Mouse (Mus musculus) mouse embryonic stem cell (cell line): ENCODE results near the gene Car15.

Experiments
- in situ Hi-C, 2 experiments: fragments of 300-500 bp; cut with MboI; formaldehyde crosslinking; loops; 1 replicate in 1 of 2; 3 replicates in 1 of 2; pipeline ENCODE4 v1.14.3; 2019 to 2020; ENCODE audit warnings: low sequenced_read_pairs in 2 of 2, low pct_unique_long_range_greater_than_20kb in 1 of 2, mixed read lengths in 1 of 2; ENCODE audit not compliant: unreplicated experiment in 1 of 2

Car15 gene

GRCm38 (mm10) chr16:17806581-17807191, 31.5 kb downstream of the Car15 start:
- in situ Hi-C loops: loop anchor here in 1 of 2 experiments (25.0 kb wide), 1 partner anchor 781 kb away; the partner anchor contains the start of gene Tbx1

DNA sequence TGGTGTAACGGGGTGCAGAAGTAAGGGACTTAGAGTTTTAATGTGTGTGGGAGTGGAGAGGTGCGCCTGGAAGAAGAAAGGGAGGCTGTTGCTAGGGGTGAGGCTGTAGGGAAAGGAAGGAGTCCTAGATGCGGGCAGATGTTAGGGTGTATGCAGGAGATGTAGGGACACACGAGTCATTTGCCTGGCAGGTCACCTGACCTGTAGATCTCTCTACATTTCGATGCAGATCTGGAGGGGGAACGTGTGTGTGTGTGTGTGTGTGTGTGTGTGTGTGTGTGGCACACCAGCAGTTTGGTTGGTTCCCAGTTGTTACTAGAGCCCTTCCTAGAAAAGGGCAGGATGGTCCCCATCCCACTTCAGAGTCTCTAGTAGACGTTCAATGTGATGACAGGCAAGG, 33.2 kb downstream of the Car15 start:
- in situ Hi-C loops: loop anchor here (5.0 to 25.0 kb wide), 2 partner anchors 43 to 782 kb away; partner anchors contain the start of gene Tbx1 (in 1 of the 2)

GRCm38 (mm10) chr16:17804449-17804912, 33.7 kb downstream of the Car15 start:
- in situ Hi-C loops: loop anchor here (5.0 to 25.0 kb wide), 2 partner anchors 42 to 783 kb away; partner anchors contain the start of gene Tbx1 (in 1 of the 2)

- in situ Hi-C loops: loop anchor here (5.0 to 25.0 kb wide), 2 partner anchors 42 to 783 kb away; partner anchors contain the start of gene Tbx1 (in 1 of the 2)
Observed at GRCm38 (mm10) chr16:17803675-17804448, 34.3 kb downstream of the Car15 start.

- in situ Hi-C loops: loop anchor here (5.0 to 25.0 kb wide), 2 partner anchors 41 to 784 kb away; partner anchors contain the start of gene Tbx1 (in 1 of the 2)
Observed at GRCm38 (mm10) chr16:17802839-17803674, 35.1 kb downstream of the Car15 start.

DNA sequence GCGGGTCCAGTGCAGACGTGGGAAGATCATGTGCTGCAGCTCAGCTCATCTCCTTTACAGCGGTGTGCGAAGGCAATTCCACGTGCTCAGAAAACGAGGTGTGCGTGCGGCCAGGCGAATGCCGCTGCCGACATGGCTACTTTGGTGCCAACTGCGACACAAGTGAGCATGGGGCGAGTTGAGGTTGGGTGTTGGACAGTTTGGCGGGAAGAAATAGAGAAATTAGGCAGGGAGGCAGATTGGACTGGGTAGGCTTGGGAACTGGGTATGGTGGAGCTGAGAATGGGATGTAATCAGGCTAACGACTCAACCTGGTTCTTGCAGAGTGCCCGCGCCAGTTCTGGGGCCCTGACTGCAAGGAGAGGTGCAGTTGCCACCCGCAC, 35.7 kb downstream of the Car15 start:
- in situ Hi-C loops: loop anchor here (5.0 to 25.0 kb wide), 2 partner anchors 40 to 785 kb away; partner anchors contain the start of gene Tbx1 (in 1 of the 2)

DNA sequence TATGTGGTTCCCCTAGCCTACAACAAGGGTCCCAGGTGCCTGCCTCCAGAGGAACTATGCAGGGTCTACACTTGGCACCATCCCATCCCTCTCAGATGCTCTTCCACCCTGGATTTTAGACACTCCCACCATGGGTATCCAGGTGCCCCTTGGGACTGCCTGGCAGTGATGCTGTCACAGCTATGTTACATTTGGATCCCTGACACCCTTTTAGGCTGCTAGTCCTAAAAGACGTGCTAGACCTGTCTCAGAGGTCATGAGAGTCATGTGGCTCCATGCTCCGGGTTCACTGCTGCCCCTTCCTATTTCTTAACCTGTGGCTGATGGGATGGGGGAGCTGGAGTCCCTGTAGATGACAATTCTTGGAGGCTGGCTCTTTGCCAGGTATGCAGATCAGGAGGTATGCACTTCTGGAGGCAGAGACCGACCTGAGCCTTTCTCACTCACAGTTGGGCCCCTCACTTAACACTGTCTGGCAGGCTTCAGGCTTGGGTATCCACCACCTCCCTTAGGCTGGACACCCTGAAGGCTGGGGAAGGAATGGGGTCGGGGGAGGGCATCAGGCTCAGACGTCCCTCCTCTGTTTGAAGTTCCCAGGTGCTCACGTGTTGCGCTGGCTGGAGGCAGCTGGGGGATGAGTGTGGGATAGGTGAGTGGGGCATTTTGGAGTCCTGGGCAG, 36.2 kb downstream of the Car15 start:
- in situ Hi-C loops: loop anchor here (5.0 to 25.0 kb wide), 2 partner anchors 40 to 785 kb away; partner anchors contain the start of gene Tbx1 (in 1 of the 2)

- in situ Hi-C loops: no loop called here
Observed at GRCm38 (mm10) chr16:17799584-17799983, 38.6 kb downstream of the Car15 start.

DNA sequence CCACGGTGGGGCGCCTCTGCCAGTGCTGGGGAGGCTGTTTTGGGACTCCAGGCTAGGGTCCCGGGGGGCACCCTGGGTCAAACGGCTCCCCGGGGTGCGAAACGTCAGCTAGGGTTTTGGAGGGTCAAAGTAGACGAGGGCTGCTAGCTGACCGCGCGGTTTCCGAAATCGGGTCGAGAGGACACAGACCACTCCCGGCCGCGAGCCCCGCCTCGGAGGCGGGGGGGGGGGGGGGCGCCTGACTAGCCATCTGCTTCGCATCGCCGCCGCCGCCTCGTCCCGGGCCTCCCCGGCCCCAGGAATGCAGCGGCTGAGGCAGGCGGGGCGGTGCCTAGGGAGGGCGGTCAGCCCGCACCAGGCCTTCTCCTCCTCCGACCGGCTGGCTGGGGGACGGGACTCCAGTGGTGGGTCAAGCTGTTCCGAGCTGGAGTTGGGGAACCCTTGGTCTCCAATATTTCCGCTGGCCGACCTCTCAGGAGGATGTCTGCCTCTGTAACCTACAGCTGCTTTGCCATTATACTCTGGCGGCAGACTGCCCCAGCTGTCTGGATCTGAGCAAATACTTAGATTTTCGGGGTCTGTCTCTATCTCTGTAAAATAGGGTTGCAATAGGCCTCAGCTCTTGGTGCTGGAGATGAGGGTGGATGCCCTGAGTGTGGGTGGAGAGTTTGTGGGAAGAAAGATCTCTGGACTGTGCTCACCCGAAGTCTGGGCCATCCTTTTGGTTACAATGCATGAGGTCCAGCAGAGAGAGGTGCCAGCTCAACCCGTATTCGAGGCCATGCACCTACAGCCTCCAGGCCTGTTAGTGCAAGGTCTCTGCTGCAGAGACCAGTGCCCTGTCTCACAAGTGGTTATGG, 39.6 kb downstream of the Car15 start:
- in situ Hi-C loops: no loop called here

DNA sequence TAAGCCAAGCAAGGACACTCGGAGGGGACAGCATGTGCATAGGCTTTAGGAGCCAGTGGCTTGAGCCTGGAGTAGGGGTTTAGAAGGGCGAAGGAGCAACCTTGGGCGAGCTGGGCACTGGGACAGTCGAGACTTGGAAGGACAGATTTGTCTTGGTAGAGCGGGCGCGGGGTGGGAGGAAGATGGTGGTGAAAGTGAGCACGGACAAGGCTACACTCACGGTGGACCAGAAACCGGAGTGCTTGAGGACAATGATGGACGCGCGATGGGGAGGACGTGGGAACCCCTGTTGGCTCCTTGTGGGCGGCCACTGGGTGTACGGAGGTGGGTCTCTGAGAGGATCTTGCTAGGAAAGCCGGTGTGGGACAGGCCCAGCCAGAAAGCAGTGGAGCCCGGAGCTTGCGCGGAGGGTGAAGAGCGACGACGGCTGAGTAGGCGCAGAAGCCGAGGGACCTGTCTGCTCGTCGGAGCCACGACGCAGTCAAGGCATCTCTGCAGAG, 40.3 kb downstream of the Car15 start:
- in situ Hi-C loops: no loop called here

DNA sequence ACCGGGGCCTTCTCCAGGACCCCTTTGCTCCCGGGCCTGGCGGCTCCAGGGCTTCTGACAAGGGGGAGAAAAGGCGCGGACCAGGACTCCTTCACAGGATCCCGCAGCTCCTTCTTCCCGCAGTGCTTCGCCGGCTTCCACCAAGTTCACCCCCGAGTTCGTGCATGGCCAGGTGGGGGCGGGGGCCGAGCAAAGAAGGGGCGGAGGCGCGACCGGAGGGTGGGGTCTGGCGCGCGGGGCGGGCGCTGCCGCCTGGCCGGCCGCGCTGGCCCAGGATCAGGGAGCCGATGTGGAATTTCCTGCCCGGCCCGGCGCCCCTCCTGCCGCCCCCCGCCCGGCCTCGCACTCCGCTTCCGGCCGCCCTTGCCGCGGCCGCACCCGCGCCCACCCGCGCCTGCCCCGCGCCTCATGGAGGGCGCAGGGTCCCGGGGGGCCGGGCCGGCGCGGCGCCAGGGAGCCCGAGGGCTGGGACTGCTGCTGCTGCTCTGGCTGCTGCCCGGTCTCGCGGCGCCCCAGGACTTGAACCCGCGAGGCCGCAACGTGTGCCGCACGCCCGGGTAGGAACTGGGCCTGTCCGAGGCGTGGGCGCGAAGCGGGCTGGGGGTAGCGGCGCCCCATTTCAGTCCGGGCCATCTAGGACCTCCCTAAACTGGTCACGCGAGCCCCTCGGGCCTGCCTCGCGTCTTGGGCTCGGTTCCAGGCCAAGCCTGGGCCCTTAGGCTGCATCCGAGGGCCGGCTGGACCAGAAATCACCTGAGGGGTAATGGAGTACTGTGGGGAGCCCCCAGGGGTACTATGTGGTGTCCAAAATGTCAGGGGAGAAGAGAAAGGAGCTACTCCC, 41.0 kb downstream of the Car15 start, which contains the start of gene Scarf2:
Scarf2 (plus strand) TSS at position 312 of the 841 bp plus-strand sequence.
- in situ Hi-C loops: no loop called here

DNA sequence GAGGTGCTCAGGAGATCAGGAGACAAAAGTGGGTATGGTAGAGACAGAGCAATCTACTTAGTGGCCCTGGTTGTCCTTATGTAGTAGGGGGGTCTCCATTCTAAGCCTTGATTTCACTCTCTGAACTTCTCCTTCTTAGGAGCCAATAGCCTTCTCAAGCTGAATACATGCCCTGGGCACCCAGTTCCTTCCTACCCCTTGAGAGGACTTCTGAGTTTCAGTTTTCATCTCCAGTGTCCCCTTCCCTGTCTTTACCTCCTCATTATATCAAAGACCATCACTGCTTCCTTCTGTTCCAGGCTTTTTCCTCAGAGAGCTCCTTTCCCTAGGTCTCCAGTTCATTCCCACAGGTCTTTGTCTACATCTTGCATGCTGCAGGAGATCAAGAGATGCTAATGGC, 41.6 kb downstream of the Car15 start:
- in situ Hi-C loops: no loop called here

GRCm38 (mm10) chr16:17795643-17796042, 42.5 kb downstream of the Car15 start:
- in situ Hi-C loops: no loop called here

DNA sequence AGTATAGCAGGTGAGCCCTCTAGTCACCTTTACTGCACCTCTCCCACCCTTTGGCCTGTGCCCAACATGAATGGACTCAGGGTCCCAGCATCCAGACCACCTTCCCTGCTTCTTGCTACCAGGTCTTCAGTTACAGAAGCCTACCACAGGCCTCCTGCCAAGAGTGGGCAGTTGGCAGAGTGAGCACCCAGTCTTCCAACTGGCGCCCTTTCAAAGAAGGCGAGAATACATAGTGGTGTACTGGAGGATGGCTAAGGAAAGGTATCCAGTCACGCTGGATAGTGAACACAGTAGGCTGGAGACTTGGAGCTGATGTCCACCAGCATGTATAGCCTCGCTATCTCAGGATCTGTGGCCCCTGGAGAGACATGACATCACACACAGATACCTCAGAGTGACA, 44.1 kb downstream of the Car15 start:
- in situ Hi-C loops: no loop called here

DNA sequence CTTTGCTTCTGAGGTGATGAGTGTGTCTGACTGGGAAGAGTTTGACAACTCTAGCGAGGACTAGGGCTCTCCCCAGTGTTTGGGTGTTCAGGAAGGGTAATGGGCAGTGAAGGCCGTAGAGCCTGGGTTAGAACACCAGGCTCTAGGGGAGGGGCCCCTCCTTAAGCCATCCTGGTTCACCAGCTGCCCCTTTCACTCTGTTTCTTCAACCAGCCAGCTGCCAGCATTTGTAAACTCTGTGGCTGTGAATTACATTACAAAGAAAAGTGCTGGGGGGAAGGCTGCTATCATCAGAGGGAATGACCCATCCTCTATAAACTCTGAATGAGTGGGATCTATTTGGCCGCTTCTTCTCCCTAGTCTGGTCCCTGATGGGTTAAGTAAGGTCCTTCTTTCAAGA, 45.4 kb downstream of the Car15 start:
- in situ Hi-C loops: no loop called here

DNA sequence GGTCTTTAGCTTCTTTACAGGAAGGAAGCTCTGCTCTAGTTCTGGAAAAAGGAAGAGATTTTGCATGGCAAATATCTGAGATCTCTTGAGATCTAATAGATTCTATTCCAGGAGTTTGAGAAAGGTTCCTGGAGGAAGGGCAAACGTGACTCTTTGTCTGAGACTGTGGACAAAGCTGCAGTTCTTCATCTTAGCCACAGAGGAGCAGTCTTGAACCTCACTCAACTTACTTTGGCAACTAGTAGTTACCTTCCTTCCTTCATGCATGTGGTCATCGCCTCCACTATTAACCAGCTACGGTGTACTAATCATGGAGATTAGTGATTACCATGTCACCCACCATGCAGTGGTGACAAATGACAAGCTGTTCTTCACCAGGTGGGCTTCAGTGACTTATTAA, 52.8 kb downstream of the Car15 start:
- in situ Hi-C loops: loop anchor here in 1 of 2 experiments (10.0 kb wide), 1 partner anchor 479 kb away; no protein-coding TSS in a partner anchor
